Comparison of ENCODE assay signal across 9 mouse cellular contexts in genomic region chr10:40998330-40998729, GRCm38 (mm10).
DNase-seq lines count a peak whose midpoint lies in the region; ATAC-seq and TF ChIP-seq lines count a peak whose summit lies in the region.
"Had no signal": no experiment of that assay in that cellular context is flagged by ENCODE, and none has a peak within 500 bp of the region (broad histone marks: within the 10 kb centered on the region; RNA-seq: fewer than 3 reads in every experiment).

No protein-coding gene starts in this region.

- H3K4me3 ChIP-seq in kidney, embryonic 16.5 days (ENCODE audit: low read length) = no peak overlapping the region
- no peak overlapping the region for H3K4me3 ChIP-seq in lung, postnatal 0 days (ENCODE audit: low read depth, low read length)
- H3K4me3 ChIP-seq: heart, embryonic 12.5 days had no signal

- peak; percentile 11 for DNase-seq in kidney, adult 9 months
- peak; percentile 86 to 88 for DNase-seq in cerebellum, postnatal 10 days
- peak; percentile 70 to 75 for DNase-seq in layer of hippocampus, adult 18-20 months (ENCODE audit: low spot score in 2 of 2)
- DNase-seq in right cerebral cortex, adult 18-20 months = peak; percentile 37
- no peak for DNase-seq in lung, postnatal 0 days (ENCODE audit: low spot score)
- no peak for DNase-seq in lung, postnatal 25 days (ENCODE audit: low spot score)

- no peak overlapping the region for H3K27ac ChIP-seq in kidney, embryonic 16.5 days (ENCODE audit: low read length)
- no peak overlapping the region for H3K27ac ChIP-seq in lung, postnatal 0 days (ENCODE audit: low read length)

- 57% methylated on average over 7 of the region's 7 CpGs for WGBS in kidney, embryonic 16.5 days
- WGBS in lung, postnatal 0 days = 43% methylated on average over 7 of the region's 7 CpGs

- ATAC-seq in kidney, embryonic 16.5 days (ENCODE audit: low FRiP score, low TSS enrichment) = no peak
- ATAC-seq in erythroblast, adult 5-6 weeks (replicated peaks; ENCODE audit: low FRiP score, poor library complexity, severe bottlenecking) = no peak
- no peak for ATAC-seq in lung, postnatal 0 days

- no peak overlapping the region for H3K4me2 ChIP-seq in kidney, embryonic 16.5 days (replicated peaks; ENCODE audit: low read depth, low read length)
- H3K4me2 ChIP-seq in lung, postnatal 0 days (replicated peaks; ENCODE audit: low read depth, low read length) = no peak overlapping the region
- H3K4me2 ChIP-seq: heart, embryonic 12.5 days had no signal

- no peaks in the 10 kb centered on the region for H3K27me3 ChIP-seq in kidney, embryonic 16.5 days (ENCODE audit: insufficient read depth, low read length)
- no peaks in the 10 kb centered on the region for H3K27me3 ChIP-seq in lung, postnatal 0 days (replicated peaks; ENCODE audit: insufficient read depth, low read length)
- H3K27me3 ChIP-seq: heart, embryonic 12.5 days had no signal

- no peaks in the 10 kb centered on the region; the same call in 1 of the 2 replicates for H3K4me1 ChIP-seq in kidney, embryonic 16.5 days (ENCODE audit: insufficient read depth, low read length)
- no peaks in the 10 kb centered on the region for H3K4me1 ChIP-seq in lung, postnatal 0 days (ENCODE audit: insufficient read depth, low read depth, low read length)
- H3K4me1 ChIP-seq: heart, embryonic 12.5 days had no signal

- TF ChIP-seq CTCF in lung, postnatal 0 days (IDR thresholded peaks at IDR 0.05) = no peak

- no peak for TF ChIP-seq EP300 in lung, postnatal 0 days (IDR thresholded peaks at IDR 0.05)

- H3K36me3 ChIP-seq in kidney, embryonic 16.5 days (ENCODE audit: insufficient read depth, low read length) = no peaks in the 10 kb centered on the region
- H3K36me3 ChIP-seq in lung, postnatal 0 days (ENCODE audit: insufficient read depth, low read length) = no peaks in the 10 kb centered on the region
- H3K36me3 ChIP-seq: heart, embryonic 12.5 days had no signal

- H3K9ac ChIP-seq in kidney, embryonic 16.5 days (replicated peaks; ENCODE audit: low read length) = no peak overlapping the region
- no peak overlapping the region for H3K9ac ChIP-seq in lung, postnatal 0 days (replicated peaks; ENCODE audit: low read depth)
- H3K9ac ChIP-seq: heart, embryonic 12.5 days had no signal

- H3K9me3 ChIP-seq in kidney, embryonic 16.5 days (ENCODE audit: low read length) = no peaks in the 10 kb centered on the region
- no peaks in the 10 kb centered on the region for H3K9me3 ChIP-seq in lung, postnatal 0 days (ENCODE audit: low read length)
- H3K9me3 ChIP-seq: heart, embryonic 12.5 days had no signal

Comparison
In these comparisons a context has a peak if more than half of its experiments do, and no peak if none do; other contexts are left out.
1. DNase-seq: peak in kidney, adult 9 months (single experiment), cerebellum, postnatal 10 days (2 of 2), layer of hippocampus, adult 18-20 months (2 of 2) and right cerebral cortex, adult 18-20 months (single experiment); none in lung, postnatal 0 days (single experiment) and lung, postnatal 25 days (single experiment).